Mouse (Mus musculus) monocyte, adult 5-6 weeks (primary cell): ENCODE data around the gene Spred1. TPM values are rescaled to one million over a fixed set of nuclear protein-coding genes. Genes with fewer than 3 reads are reported as not detected.
"Not testable (repeated sequence)": the region's sequence is repeated elsewhere in the genome, so short reads cannot be mapped to it uniquely, and the experiment has no call there.

ENCODE experiments used
- ATAC-seq: fragments of 153-309, 156-312 bp; replicated peaks from 2 replicates; pipeline ENCODE4 v1.8.0; 2017; ENCODE audit warnings: mild to moderate bottlenecking; ENCODE audit not compliant: low TSS enrichment, insufficient number of reproducible peaks, severe bottlenecking, poor library complexity, low FRiP score
- total RNA-seq: library from RNA; stranded (forward); fragments of 200-1000, 200-491, 200-594 nt; gene quantifications from 3 replicates; pipeline ENCODE4 v1.2.3, GENCODE M21; 2017

The Spred1 gene
- total RNA-seq, 1 experiment from 2014 or later, result 56.2 TPM

- no peak for ATAC-seq
These were observed 7.4 kb upstream of the Spred1 start for GRCm38 (mm10) chr2:117113762-117114161.

GRCm38 (mm10) chr2:117118516-117118915, 2.7 kb upstream of the Spred1 start:
- no peak for ATAC-seq

GRCm38 (mm10) chr2:117119291-117120245, 1.6 kb upstream of the Spred1 start:
- ATAC-seq, result peak; percentile 9; the same call in 1 of the 2 replicates

- ATAC-seq, result peak; percentile 64
These were observed 645 bp upstream of the Spred1 start for GRCm38 (mm10) chr2:117120246-117121211.

DNA sequence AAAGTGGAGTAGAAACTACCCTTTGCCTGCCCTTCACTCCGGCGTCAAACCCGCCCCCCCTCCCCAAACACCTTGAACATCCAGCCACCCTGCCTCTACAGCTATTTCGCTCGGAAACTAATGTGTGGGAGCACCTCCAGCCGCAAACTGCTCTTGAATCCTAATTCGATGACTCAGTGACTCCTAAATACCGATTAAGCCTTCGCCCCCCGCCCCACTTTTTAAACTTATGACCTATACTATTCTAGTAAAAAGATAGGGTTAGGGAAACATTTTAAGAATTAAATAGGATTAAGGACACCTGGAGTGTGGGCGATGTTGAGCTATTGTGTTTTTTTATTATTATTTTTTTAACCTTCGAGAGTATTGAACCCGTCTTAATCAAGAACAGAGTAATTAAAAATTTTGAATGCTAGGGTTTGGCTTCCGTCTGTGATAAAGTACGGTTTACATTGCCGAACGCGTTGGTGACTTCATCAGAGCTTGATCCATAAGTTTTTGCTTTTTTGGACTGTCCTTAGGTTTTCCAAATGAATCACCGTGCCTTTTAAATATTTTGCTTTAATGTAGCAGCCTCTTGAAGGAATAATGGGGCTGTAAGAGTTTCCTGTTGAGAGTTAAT, 921 bp downstream of the Spred1 start:
- no peak for ATAC-seq

DNA sequence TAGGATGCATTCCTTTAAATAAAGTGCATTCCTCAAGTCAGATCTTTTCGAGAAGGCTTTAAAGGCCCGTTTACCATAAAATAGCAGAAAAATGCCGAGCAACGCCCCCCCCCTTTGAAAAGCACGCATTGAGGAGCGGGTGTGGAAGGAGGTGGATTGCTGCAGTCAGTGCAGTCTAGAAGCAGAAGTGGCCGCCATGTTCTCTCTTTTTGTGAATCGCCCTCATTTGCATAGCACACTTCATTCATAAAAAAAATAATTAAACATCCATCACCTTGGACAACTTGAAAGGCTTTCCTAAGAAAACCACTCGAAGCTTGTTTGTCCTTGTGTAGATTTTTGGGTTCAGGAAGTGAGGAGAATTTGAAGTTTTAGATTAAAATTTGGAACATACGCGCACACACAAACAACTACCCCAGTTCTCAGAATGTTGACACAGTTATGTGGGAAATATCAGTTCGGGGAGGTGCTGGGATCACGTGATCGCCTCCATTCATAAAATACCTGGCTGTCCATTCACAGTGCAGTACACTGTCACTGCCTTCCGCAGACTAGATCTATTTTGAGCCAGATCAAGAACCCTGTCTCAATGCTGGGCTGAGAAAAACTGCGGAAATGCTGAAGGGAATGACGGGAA, 1.6 kb downstream of the Spred1 start:
- ATAC-seq, result peak; percentile 57; the same call in 1 of the 2 replicates

- no peak for ATAC-seq
These were observed 2.5 kb downstream of the Spred1 start for GRCm38 (mm10) chr2:117123701-117124100.

DNA sequence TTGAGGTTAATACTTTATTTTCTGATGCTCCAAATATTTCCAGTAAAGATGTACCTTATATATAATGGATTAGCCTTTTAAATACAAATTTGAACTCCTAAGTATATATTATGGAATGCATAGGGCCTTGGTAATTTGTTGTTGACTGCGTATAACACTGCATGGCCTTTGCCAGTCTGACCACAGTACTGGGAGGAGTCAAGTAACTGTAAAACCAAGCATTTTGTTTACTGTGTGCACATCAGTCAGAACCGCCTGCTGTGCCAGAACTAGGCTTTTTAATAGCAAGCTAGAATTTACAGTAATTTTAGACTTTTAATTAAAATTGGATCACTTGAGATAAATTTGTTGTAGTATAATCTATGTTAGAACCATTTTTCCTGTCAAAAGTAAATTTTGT, 3.7 kb downstream of the Spred1 start:
- ATAC-seq, result no peak

- ATAC-seq, result no peak
These were observed 8.0 kb downstream of the Spred1 start for GRCm38 (mm10) chr2:117129156-117129555.

GRCm38 (mm10) chr2:117131041-117131440, 9.9 kb downstream of the Spred1 start:
- not testable (repeated sequence) for ATAC-seq

GRCm38 (mm10) chr2:117131910-117132309, 10.7 kb downstream of the Spred1 start:
- ATAC-seq, result no peak

- no peak for ATAC-seq
These were observed 12.4 kb downstream of the Spred1 start for GRCm38 (mm10) chr2:117133541-117133940.

DNA sequence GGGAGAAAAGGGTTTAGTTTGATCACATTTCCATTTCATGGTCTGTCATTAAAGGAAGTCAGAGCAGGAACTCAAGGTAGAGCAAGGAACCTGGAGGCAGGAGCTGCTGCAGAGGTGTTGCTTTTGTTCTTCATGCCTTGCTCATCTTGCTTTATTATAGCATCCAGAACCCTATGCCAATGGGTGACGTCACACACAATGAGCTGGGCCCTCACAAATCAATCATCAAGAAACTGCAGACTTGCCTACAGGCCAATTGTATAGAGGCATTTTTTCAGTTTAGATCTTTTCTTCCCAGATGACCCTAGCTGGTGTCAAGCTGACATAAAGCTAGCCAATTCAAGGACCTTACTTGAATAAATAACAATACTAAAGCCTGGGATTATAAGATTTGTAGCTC, 16.6 kb downstream of the Spred1 start:
- ATAC-seq, result no peak

GRCm38 (mm10) chr2:117138932-117139331, 17.8 kb downstream of the Spred1 start:
- ATAC-seq, result no peak

DNA sequence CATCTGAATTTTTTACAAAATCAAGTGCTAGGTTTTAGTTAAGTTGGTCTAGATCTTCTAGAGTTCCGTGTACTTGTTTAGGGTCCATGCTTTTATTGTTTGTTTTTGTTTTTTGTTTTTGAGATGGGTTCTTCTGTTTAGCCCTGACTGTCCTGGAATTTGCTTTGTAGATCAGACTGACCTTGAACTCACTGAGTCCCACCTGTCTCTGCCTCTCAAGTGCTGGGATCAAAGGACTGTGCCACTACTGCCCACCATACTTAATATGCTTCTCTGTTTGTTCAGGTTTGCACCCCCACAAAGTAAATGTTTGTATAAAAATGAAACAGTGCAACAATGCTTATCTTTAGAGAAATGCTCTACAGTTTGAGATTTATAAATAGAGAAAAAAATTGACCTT, 18.8 kb downstream of the Spred1 start:
- no peak for ATAC-seq

DNA sequence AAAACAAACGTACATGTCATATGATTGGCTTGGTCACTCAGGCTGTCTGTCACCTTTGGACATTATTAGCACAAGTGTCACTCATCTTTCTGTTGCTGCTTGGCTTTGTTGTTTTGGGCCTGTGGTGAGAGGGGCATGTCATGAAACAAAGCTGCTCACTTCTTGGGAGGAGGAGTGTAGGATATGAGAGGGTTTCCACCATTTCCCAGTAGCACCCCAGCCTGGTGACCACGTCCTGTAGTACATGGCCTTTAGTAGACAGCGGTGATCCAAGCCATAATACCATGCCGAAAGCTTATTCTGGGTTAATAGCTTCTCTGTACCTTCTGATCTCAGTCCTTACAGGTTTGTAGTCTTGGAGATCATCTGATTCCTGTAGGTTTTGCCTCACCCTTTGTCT, 21.9 kb downstream of the Spred1 start:
- no peak for ATAC-seq

GRCm38 (mm10) chr2:117146026-117146425, 24.9 kb downstream of the Spred1 start:
- peak; percentile 40; the same call in 1 of the 2 replicates for ATAC-seq

GRCm38 (mm10) chr2:117146617-117147016, 25.4 kb downstream of the Spred1 start:
- no peak for ATAC-seq
